Mouse (Mus musculus): ENCODE results near the gene Brdt.

The Brdt gene

GRCm38 (mm10) chr5:107411326-107411725, 80.4 kb downstream of the Brdt start:
- DNase-seq (ENCODE audit: low spot score in 2 of 2) = no peak

- no peak for DNase-seq (ENCODE audit: low spot score in 2 of 2)
Observed at GRCm38 (mm10) chr5:107412285-107412684, 81.3 kb downstream of the Brdt start.

- DNase-seq (ENCODE audit: low spot score in 2 of 2) = no peak
Observed at GRCm38 (mm10) chr5:107415098-107415497, 84.1 kb downstream of the Brdt start.

- DNase-seq (ENCODE audit: low spot score in 2 of 2) = no peak
Observed at GRCm38 (mm10) chr5:107421676-107422075, 90.7 kb downstream of the Brdt start.

GRCm38 (mm10) chr5:107431249-107431648, 100.3 kb downstream of the Brdt start, which contains the start of gene Lpcat2b:
Gene Lpcat2b, plus strand, starts transcription at chr5:107431549.
- no peak for DNase-seq (ENCODE audit: low spot score in 2 of 2)

- no peak for DNase-seq (ENCODE audit: low spot score in 2 of 2)
Observed at GRCm38 (mm10) chr5:107434001-107434400, 103.0 kb downstream of the Brdt start.

- no peak for DNase-seq (ENCODE audit: low spot score in 2 of 2)
Observed at GRCm38 (mm10) chr5:107436185-107436584, 105.2 kb downstream of the Brdt start.
